In the genomic region with DNA sequence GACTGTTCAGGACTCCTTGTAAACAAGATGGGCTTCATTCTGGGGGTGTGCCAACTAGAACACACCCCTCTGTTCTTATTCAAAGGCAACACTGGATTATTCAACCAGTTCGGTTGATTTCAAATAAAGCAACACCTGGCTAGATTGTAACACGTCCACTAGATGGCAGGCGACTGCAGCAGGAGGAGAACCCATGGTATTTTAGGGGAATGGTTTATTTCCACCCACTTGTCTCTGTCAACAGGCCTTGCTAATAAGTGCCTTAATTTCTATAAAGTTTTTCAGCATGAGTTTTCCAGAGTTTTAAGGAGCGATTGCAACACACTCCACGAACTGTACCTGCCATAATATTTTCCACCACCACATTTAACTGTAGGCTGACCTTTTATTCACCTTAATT, we compare ENCODE assay signal across 8 mouse cellular contexts.
DNase-seq lines count a peak whose midpoint lies in the region; ATAC-seq and TF ChIP-seq lines count a peak whose summit lies in the region.

No protein-coding gene starts in this region.

- 18% methylated on average over 5 of the region's 5 CpGs for WGBS in forebrain, embryonic 13.5 days
- 10% methylated on average over 5 of the region's 5 CpGs for WGBS in lung, adult 2 months

- H3K9me3 ChIP-seq in forebrain, embryonic 13.5 days (replicated peaks) = no peaks in the 10 kb centered on the region

- no peaks in the 10 kb centered on the region for H3K4me1 ChIP-seq in forebrain, embryonic 13.5 days
- no peaks in the 10 kb centered on the region for H3K4me1 ChIP-seq in lung, adult 2 months (ENCODE audit: control insufficient read depth, insufficient read depth, low read length)

- no peak overlapping the region for H3K4me3 ChIP-seq in forebrain, embryonic 13.5 days
- no peak overlapping the region for H3K4me3 ChIP-seq in lung, adult 2 months (replicated peaks; ENCODE audit: extremely low read depth, low read depth, low read length)

- TF ChIP-seq CTCF in lung, adult 2 months (IDR thresholded peaks at IDR 0.05; ENCODE audit: insufficient read depth, low read length) = peak; percentile 31; the same call in 1 of the 2 replicates

- H3K27ac ChIP-seq in forebrain, embryonic 13.5 days = no peak overlapping the region

- H3K4me2 ChIP-seq in forebrain, embryonic 13.5 days = no peak overlapping the region

- H3K9ac ChIP-seq in forebrain, embryonic 13.5 days = no peak overlapping the region

- ATAC-seq in CD4-positive, CD25-positive, alpha-beta regulatory T cell, adult 4 months = no peak
- peak; percentile 55; the same call in 1 of the 2 replicates for ATAC-seq in forebrain, embryonic 13.5 days

- DNase-seq in CD4-positive, CD25-positive, alpha-beta regulatory T cell, adult 2 months (ENCODE audit: low read depth, low spot score) = peak; percentile 33
- peak; percentile 3 to 5 for DNase-seq in urinary bladder, adult 18-20 months (ENCODE audit: low spot score in 2 of 2)
- no peak for DNase-seq in urinary bladder, adult 2 months (ENCODE audit: low spot score)
- DNase-seq in kidney, postnatal 25 days = peak; percentile 44 to 59
- DNase-seq in lung, adult 2 months = peak; percentile 16
- DNase-seq in skeletal muscle tissue, adult 2 months (ENCODE audit: low read depth, low spot score) = peak; percentile 10

- TF ChIP-seq POLR2A in lung, adult 2 months (IDR thresholded peaks at IDR 0.05; ENCODE audit: borderline replicate concordance, extremely low read depth, low read depth, low read length) = no peak

- H3K27me3 ChIP-seq in forebrain, embryonic 13.5 days = no peaks in the 10 kb centered on the region

- no peaks in the 10 kb centered on the region for H3K36me3 ChIP-seq in forebrain, embryonic 13.5 days (ENCODE audit: poor library complexity, severe bottlenecking)
